Mouse (Mus musculus): ENCODE measurements around the gene Otoa. TPM values are rescaled to one million over a fixed set of nuclear protein-coding genes. Genes with fewer than 3 reads are reported as not detected.

The Otoa gene
- 0.13 and 0.18 TPM in 2 replicates for polyA plus RNA-seq (2015; fragmentation: Nextera tagmentation; extraction: Ambion mirVana)

GRCm38 (mm10) chr7:121081350-121081749 lies at the start of gene Otoa:
Otoa (plus strand) TSS chr7:121081650.
- Histone ChIP-seq H3K4me2 (replicated peaks) (no peak within 1 kb of the TSS), H3K4me1 (peaks cover 30% of the 10 kb centered on the region), H3K27ac (no peak within 1 kb of the TSS), H3K36me3 (peaks cover 25% of the 10 kb centered on the region), H3K27me3 (no peaks in the 10 kb centered on the region), H3K9me3 (no peaks in the 10 kb centered on the region), H3K4me3 (no peak within 1 kb of the TSS), H3K9ac (no peak within 1 kb of the TSS)
- no peak for ATAC-seq (ENCODE audit: low FRiP score, low read depth)
- WGBS = 78% methylated on average over 4 of the region's 4 CpGs

DNA sequence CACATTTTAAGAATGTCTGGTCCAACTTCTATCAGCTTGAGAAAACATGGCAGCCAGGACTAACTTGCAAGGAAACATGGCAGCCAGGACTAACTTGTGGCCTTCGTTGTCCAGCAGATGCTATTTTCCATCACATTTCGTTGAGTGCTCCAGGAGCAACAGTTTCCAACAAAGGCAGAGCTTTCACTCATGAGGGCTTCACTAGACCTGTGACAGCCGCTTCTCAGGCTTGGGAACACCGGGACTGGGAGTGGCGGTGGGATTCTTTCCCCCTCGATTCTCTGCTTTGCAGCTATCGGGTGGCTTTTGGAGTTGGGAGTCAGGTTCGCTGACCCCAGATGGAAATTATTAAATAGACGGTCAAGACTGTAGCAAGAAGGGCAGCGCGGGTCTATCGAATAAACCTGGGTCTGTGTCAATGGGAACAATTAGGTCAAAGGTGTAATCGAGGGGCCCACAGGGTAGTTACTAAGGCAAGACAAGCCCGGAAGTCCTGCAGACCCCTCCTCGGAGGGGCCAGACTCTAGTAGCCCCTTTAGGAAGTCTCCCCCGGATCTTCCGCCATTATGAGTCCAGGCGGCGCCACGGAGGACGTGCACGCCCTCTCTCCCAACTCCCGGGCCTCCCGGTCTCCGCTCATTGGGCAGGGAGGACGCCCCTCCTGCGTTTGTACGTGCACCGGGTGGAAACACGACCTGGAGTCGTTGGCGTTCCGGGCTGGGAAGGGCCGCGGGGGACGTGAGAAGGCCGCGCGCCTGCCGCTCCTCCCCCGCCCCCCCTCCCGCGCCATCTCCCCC lies 47.4 kb upstream of the Otoa start, which contains the start of gene Mettl9:
Mettl9 (plus strand) TSS at position 590 of the 797 bp plus-strand sequence.
- Histone ChIP-seq H3K27me3 (peaks cover 6% of the 10 kb centered on the region; the same call in 1 of the 2 replicates), H3K27ac (peak within 1 kb of the TSS; percentile 97), H3K9me3 (no peaks in the 10 kb centered on the region), H3K9ac (peak within 1 kb of the TSS; percentile 96), H3K4me3 (peak within 1 kb of the TSS; percentile 84), H3K4me1 (peaks cover 30% of the 10 kb centered on the region), H3K4me2 (replicated peaks) (peak within 1 kb of the TSS; percentile 81), H3K36me3 (no peaks in the 10 kb centered on the region)
- ATAC-seq (ENCODE audit: low FRiP score, low read depth) = peak; percentile 96
- WGBS = 2% methylated on average over 40 of the region's 43 CpGs

DNA sequence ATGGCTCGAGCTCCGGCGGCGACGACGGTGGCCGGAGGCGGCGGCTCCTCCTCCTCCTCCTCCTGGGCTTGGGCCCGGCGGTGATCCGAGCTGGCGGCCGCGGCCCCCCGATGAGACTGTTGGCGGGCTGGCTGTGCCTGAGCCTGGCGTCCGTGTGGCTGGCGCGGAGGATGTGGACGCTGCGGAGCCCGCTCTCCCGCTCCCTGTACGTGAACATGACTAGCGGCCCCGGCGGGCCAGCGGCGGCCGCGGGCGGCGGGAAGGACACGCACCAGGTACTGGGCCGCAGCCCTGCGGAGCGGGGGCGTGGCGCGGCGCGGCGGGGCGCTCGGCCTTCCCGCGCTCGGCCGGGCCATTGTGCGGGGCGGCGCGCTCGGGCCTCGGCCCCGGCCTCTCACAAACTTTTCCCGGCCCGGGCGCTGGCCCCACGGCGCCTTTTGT lies 46.7 kb upstream of the Otoa start:
- WGBS = 0% methylated on average over 50 of the region's 63 CpGs
- peak overlapping the region; percentile 84 for H3K4me3 ChIP-seq
- peaks cover 6% of the 10 kb centered on the region; the same call in 1 of the 2 replicates for H3K27me3 ChIP-seq
- H3K36me3 ChIP-seq = no peaks in the 10 kb centered on the region
- peak overlapping the region; percentile 97 for H3K27ac ChIP-seq
- H3K4me1 ChIP-seq = peaks cover 37% of the 10 kb centered on the region
- peak overlapping the region; percentile 96 for H3K9ac ChIP-seq
- H3K4me2 ChIP-seq (replicated peaks) = peak overlapping the region; percentile 81
- ATAC-seq (ENCODE audit: low FRiP score, low read depth) = peak; percentile 73
- no peaks in the 10 kb centered on the region for H3K9me3 ChIP-seq

- peak; percentile 12 for ATAC-seq (ENCODE audit: low FRiP score, low read depth)
- WGBS = under 1% methylated on average over 24 of the region's 24 CpGs
- Histone ChIP-seq H3K9me3 (no peaks in the 10 kb centered on the region), H3K4me1 (peaks cover 42% of the 10 kb centered on the region), H3K27me3 (peaks cover 5% of the 10 kb centered on the region; the same call in 1 of the 2 replicates), H3K4me3 (peak overlapping the region; percentile 84), H3K27ac (peak overlapping the region; percentile 97), H3K9ac (peak overlapping the region; percentile 96), H3K36me3 (no peaks in the 10 kb centered on the region), H3K4me2 (replicated peaks) (peak overlapping the region; percentile 81)
Measured at GRCm38 (mm10) chr7:121035161-121035721, 46.2 kb upstream of the Otoa start.

DNA sequence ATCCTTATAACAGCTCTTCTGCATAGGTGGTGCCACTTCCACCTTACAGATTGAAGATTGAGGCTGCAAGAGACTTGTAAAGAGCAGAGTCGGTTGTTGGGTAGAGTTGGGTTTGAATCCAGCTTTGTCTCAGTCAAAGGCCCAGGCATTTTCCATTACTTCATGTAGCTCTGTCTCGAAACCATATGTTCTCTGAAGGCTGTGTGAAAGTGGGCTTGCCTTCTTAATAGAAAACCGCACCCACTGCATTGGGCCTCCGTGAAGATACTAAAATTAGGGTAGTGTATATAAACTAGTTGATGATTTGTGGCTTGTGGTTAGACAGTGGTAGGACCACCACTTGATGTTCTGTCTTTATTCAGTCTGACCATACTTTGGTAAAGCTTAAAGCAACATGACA lies 40.9 kb upstream of the Otoa start:
- H3K9me3 ChIP-seq = no peaks in the 10 kb centered on the region
- H3K27ac ChIP-seq = no peak overlapping the region; the same call in 1 of the 2 replicates
- WGBS = 63% methylated on average over 4 of the region's 4 CpGs
- no peak overlapping the region for H3K4me3 ChIP-seq
- no peak overlapping the region for H3K9ac ChIP-seq
- peak; percentile 35; the same call in 1 of the 2 replicates for ATAC-seq (ENCODE audit: low FRiP score, low read depth)
- no peaks in the 10 kb centered on the region for H3K27me3 ChIP-seq
- H3K36me3 ChIP-seq = 0 out of 2 replicates have a peak, but pooled peaks cover 6% of the 10 kb centered on the region
- H3K4me2 ChIP-seq (replicated peaks) = 0 out of 2 replicates have a peak overlapping the region, but pooled peaks have one; percentile 31
- H3K4me1 ChIP-seq = peaks cover 66% of the 10 kb centered on the region

DNA sequence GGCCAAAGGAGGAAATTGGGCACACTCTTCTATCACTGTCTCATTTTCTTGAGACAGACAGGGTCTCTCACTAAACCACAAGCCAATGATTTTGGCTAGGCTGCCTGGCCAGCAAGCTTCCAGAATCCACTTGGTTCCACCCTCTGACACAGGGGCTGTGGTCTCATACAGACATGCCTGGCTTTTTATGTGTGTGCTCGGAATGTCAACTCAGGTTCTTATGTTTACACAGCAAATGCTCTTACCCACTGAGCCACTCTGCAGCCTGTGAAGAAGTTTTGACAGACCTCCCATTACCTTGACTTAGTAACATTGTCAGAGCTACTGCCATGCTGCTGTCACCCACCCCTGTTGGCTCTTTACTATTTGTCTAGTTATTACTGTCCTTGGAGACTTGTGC lies 39.5 kb upstream of the Otoa start:
- Histone ChIP-seq H3K4me2 (replicated peaks) (no peak overlapping the region), H3K27ac (no peak overlapping the region), H3K36me3 (0 out of 2 replicates have a peak, but pooled peaks cover 6% of the 10 kb centered on the region), H3K9me3 (no peaks in the 10 kb centered on the region), H3K4me1 (peaks cover 61% of the 10 kb centered on the region), H3K9ac (no peak overlapping the region), H3K4me3 (no peak overlapping the region), H3K27me3 (no peaks in the 10 kb centered on the region)
- 48% methylated on average over 1 of the region's 1 CpGs for WGBS
- ATAC-seq (ENCODE audit: low FRiP score, low read depth) = no peak

DNA sequence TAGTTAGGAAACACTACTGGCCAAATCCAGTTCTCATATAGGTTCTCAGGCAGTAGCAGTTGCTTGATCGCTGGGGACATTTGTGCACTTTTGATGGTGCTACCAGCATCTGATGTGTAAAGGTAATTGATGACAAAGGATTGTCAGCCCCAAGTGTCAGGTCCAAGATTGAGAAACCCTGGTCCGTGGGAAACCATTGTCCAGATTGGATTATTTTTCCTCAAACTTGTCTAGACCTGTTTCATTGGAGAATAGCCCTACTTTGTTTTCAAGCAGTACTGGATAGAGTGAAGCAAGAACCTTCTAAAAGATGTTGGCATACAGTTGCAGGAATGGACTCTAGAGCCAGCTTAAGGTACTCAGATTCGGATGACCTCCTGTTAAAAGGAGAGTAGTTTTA lies 38.4 kb upstream of the Otoa start:
- peaks cover 51% of the 10 kb centered on the region for H3K4me1 ChIP-seq
- WGBS = 94% methylated on average over 3 of the region's 3 CpGs
- no peaks in the 10 kb centered on the region for H3K9me3 ChIP-seq
- H3K36me3 ChIP-seq = peaks cover 6% of the 10 kb centered on the region; the same call in 1 of the 2 replicates
- no peaks in the 10 kb centered on the region for H3K27me3 ChIP-seq
- no peak overlapping the region for H3K27ac ChIP-seq
- H3K4me3 ChIP-seq = no peak overlapping the region
- no peak overlapping the region for H3K4me2 ChIP-seq (replicated peaks)
- H3K9ac ChIP-seq = no peak overlapping the region
- ATAC-seq (ENCODE audit: low FRiP score, low read depth) = no peak

- Histone ChIP-seq H3K4me1 (peaks cover 47% of the 10 kb centered on the region), H3K4me2 (replicated peaks) (no peak overlapping the region), H3K27ac (no peak overlapping the region), H3K9ac (no peak overlapping the region), H3K4me3 (no peak overlapping the region), H3K36me3 (peaks cover 12% of the 10 kb centered on the region), H3K9me3 (no peaks in the 10 kb centered on the region), H3K27me3 (no peaks in the 10 kb centered on the region)
- WGBS = 90% methylated on average over 1 of the region's 1 CpGs
- no peak for ATAC-seq (ENCODE audit: low FRiP score, low read depth)
Measured at GRCm38 (mm10) chr7:121043510-121043909, 37.9 kb upstream of the Otoa start.

- Histone ChIP-seq H3K4me2 (replicated peaks) (no peak overlapping the region), H3K27me3 (no peaks in the 10 kb centered on the region), H3K4me1 (peaks cover 42% of the 10 kb centered on the region), H3K9me3 (no peaks in the 10 kb centered on the region), H3K9ac (no peak overlapping the region), H3K36me3 (peaks cover 13% of the 10 kb centered on the region), H3K27ac (no peak overlapping the region), H3K4me3 (no peak overlapping the region)
- ATAC-seq (ENCODE audit: low FRiP score, low read depth) = no peak
- WGBS = 85% methylated on average over 1 of the region's 1 CpGs
Measured at GRCm38 (mm10) chr7:121044251-121044650, 37.2 kb upstream of the Otoa start.

DNA sequence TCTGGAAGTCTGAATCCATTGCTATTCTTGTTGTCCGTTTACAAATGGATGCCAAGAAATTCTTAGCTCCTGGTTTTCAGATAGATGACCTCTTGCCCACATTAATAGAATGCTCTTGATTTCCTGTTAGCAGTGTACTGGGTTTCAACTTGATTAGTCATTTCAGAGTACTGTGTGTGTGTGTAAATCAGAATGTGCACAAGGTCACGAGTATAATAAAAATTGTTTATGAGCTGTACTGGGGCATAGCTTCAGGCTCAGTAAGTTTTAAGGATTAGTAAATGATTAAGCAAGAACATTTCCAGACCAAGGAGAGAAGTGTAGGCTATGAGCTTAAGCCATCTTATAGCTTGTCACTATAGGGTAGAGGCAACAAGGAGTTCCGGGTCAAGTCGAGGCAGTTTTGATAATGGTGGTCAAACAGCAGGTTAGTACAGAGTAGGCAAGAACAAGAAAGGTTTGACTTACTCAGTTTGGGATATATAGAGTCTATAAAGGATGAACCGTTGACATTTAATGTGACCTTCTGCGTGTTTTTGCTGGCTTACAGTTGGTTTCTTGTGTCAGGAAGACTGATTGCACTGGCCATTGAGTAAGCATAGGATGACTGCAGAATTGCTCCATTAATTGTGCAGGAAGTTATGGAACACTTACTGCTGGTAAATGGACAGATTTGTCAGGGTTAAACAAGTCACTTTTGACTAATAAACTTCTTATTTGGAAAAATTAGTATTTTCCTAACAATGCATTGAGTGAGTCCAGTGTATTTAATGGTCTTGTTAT lies 35.6 kb upstream of the Otoa start:
- 79% methylated on average over 6 of the region's 6 CpGs for WGBS
- H3K4me1 ChIP-seq = peaks cover 26% of the 10 kb centered on the region
- H3K27ac ChIP-seq = no peak overlapping the region
- H3K9ac ChIP-seq = no peak overlapping the region
- ATAC-seq (ENCODE audit: low FRiP score, low read depth) = no peak
- peaks cover 25% of the 10 kb centered on the region for H3K36me3 ChIP-seq
- no peak overlapping the region for H3K4me2 ChIP-seq (replicated peaks)
- no peaks in the 10 kb centered on the region for H3K9me3 ChIP-seq
- H3K27me3 ChIP-seq = no peaks in the 10 kb centered on the region
- no peak overlapping the region for H3K4me3 ChIP-seq

DNA sequence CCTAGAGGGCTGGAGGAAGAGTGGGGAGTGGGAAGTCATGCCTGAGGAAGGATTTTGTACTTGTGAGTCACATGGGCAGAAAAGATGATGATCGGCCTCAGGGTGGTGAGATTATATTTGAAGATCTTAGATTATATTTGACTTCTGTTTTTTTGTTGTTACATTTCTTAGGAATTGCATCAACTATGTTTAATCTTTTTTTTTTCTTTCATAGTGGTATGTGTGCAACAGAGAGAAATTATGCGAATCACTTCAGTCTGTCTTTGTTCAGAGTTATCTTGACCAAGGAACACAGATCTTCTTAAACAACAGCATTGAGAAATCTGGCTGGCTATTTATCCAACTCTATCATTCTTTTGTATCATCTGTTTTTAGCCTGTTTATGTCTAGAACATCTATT lies 33.8 kb upstream of the Otoa start:
- H3K9ac ChIP-seq = no peak overlapping the region
- no peak for ATAC-seq (ENCODE audit: low FRiP score, low read depth)
- no peaks in the 10 kb centered on the region for H3K9me3 ChIP-seq
- no peaks in the 10 kb centered on the region for H3K27me3 ChIP-seq
- no peak overlapping the region for H3K27ac ChIP-seq
- H3K4me1 ChIP-seq = peaks cover 11% of the 10 kb centered on the region; the same call in 1 of the 2 replicates
- no peak overlapping the region for H3K4me3 ChIP-seq
- H3K4me2 ChIP-seq (replicated peaks) = no peak overlapping the region
- 95% methylated on average over 2 of the region's 2 CpGs for WGBS
- peaks cover 35% of the 10 kb centered on the region for H3K36me3 ChIP-seq

DNA sequence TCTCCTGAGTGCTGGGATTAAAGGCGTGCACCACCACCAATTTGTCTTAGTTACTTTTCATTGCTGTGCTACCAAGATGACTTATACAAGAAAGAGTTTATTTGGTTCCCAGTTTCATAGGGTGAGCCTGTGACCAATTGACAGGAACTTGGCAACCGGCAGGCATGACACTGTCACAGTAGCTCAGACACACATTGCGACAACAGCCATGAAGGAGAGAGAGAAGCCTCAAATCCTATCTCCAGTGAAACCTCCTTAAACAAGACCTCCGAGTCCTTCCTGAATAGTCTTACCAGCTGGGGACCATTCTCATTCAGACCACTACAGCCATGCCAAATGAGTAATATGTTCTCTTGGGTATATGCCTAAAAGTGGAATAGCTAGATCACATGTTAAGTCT lies 28.4 kb upstream of the Otoa start:
- Histone ChIP-seq H3K4me1 (no peaks in the 10 kb centered on the region), H3K4me2 (replicated peaks) (no peak overlapping the region), H3K36me3 (peaks cover 81% of the 10 kb centered on the region), H3K4me3 (no peak overlapping the region), H3K27me3 (no peaks in the 10 kb centered on the region), H3K9me3 (no peaks in the 10 kb centered on the region), H3K27ac (no peak overlapping the region), H3K9ac (no peak overlapping the region)
- WGBS = 80% methylated on average over 4 of the region's 4 CpGs
- ATAC-seq (ENCODE audit: low FRiP score, low read depth) = no peak

All from limb, embryonic 13.5 days (tissue).